Mouse (Mus musculus): ENCODE results near the gene Cltb.

Gene Cltb

GRCm38 (mm10) chr13:54596107-54596690, 14.9 kb downstream of the Cltb start:
- in situ Hi-C loops (cut with MseI, MboI), result no loop called here

- in situ Hi-C loops (cut with MseI, MboI), result no loop called here
Measured at GRCm38 (mm10) chr13:54593617-54594016, 17.5 kb downstream of the Cltb start.

- in situ Hi-C loops (cut with MseI, MboI), result no loop called here
Measured at GRCm38 (mm10) chr13:54591776-54592356, 19.3 kb downstream of the Cltb start.

GRCm38 (mm10) chr13:54589996-54590951, 20.9 kb downstream of the Cltb start, which contains the start of the genes Nop16 and Higd2a:
TSS of gene Nop16 (minus strand) at chr13:54590090.
TSS of gene Higd2a (plus strand) at chr13:54590207.
- in situ Hi-C loops (cut with MseI, MboI), result no loop called here

- in situ Hi-C loops (cut with MseI, MboI), result no loop called here
Measured at GRCm38 (mm10) chr13:54589414-54589995, 21.6 kb downstream of the Cltb start.

GRCm38 (mm10) chr13:54585831-54586230, 25.3 kb downstream of the Cltb start:
- in situ Hi-C loops (cut with MseI, MboI), result no loop called here

- in situ Hi-C loops (cut with MseI, MboI), result no loop called here
Measured at GRCm38 (mm10) chr13:54582860-54583259, 28.3 kb downstream of the Cltb start.

GRCm38 (mm10) chr13:54582126-54582525, 29.0 kb downstream of the Cltb start:
- in situ Hi-C loops (cut with MseI, MboI), result no loop called here

- in situ Hi-C loops (cut with MseI, MboI), result no loop called here
Measured at GRCm38 (mm10) chr13:54581385-54581784, 29.8 kb downstream of the Cltb start.

- in situ Hi-C loops (cut with MseI, MboI), result no loop called here
Measured at GRCm38 (mm10) chr13:54577652-54578507, 33.3 kb downstream of the Cltb start.

GRCm38 (mm10) chr13:54575489-54575888, 35.7 kb downstream of the Cltb start:
- in situ Hi-C loops (cut with MseI, MboI), result no loop called here

- in situ Hi-C loops (cut with MseI, MboI), result no loop called here
Measured at GRCm38 (mm10) chr13:54574854-54575481, 36.2 kb downstream of the Cltb start, which contains the start of gene Arl10. TSS of gene Arl10 (plus strand) at chr13:54575015.

- in situ Hi-C loops (cut with MseI, MboI), result no loop called here
Measured at GRCm38 (mm10) chr13:54572621-54573020, 38.5 kb downstream of the Cltb start.

GRCm38 (mm10) chr13:54571637-54572036, 39.5 kb downstream of the Cltb start:
- in situ Hi-C loops (cut with MseI, MboI), result no loop called here

- in situ Hi-C loops (cut with MseI, MboI), result no loop called here
Measured at GRCm38 (mm10) chr13:54570736-54571135, 40.4 kb downstream of the Cltb start.

GRCm38 (mm10) chr13:54569282-54569681, 41.9 kb downstream of the Cltb start:
- in situ Hi-C loops (cut with MseI, MboI), result no loop called here

GRCm38 (mm10) chr13:54568380-54568779, 42.8 kb downstream of the Cltb start:
- in situ Hi-C loops (cut with MseI, MboI), result no loop called here

GRCm38 (mm10) chr13:54565594-54566345, 45.4 kb downstream of the Cltb start:
- in situ Hi-C loops (cut with MseI, MboI), result no loop called here

GRCm38 (mm10) chr13:54565201-54565581, 46.0 kb downstream of the Cltb start, which contains the start of gene 4833439L19Rik:
TSS of gene 4833439L19Rik (minus strand) at chr13:54565435.
- in situ Hi-C loops (cut with MseI, MboI), result no loop called here
